Mouse (Mus musculus) heart, embryonic 11.5 days (tissue): Measurements from ENCODE around the gene Pdp2. TPM values are rescaled to one million over a fixed set of nuclear protein-coding genes. Genes with fewer than 3 reads are reported as not detected.

Experiments used
- ATAC-seq: fragments of 200-750 bp; cut with Nextera tagmentation; replicated peaks from 2 replicates; pipeline ENCODE4 v1.8.0; 2017; ENCODE audit warnings: moderate library complexity; ENCODE audit not compliant: insufficient number of reproducible peaks, low FRiP score, low TSS enrichment
- H3K27ac ChIP-seq: fragments of 300-500 bp; sonication (generic); 2 replicates; pipeline ENCODE4 v1.5.1; 2014; ENCODE audit warnings: mild to moderate bottlenecking, low read depth, low read length
- H3K27me3 ChIP-seq: fragments of 300-500 bp; sonication (generic); 2 replicates; pipeline ENCODE4 v1.6.1; 2014; ENCODE audit warnings: mild to moderate bottlenecking, low read length, mixed read lengths; ENCODE audit not compliant: control insufficient read depth, insufficient read depth
- H3K36me3 ChIP-seq: fragments of 300-500 bp; sonication (generic); 2 replicates; pipeline ENCODE4 v1.6.1; 2014; ENCODE audit warnings: mild to moderate bottlenecking, low read length, moderate library complexity, mixed read lengths; ENCODE audit not compliant: control insufficient read depth, insufficient read depth
- H3K4me1 ChIP-seq: fragments of 300-500 bp; sonication (generic); 2 replicates; pipeline ENCODE4 v1.6.1; 2014; ENCODE audit warnings: low read length; ENCODE audit not compliant: control insufficient read depth, insufficient read depth
- H3K4me2 ChIP-seq: fragments of 300-500 bp; sonication (generic); 2 replicates; pipeline ENCODE4 v1.6.1; 2014; ENCODE audit warnings: mild to moderate bottlenecking, moderate library complexity
- H3K4me3 ChIP-seq: fragments of 300-500 bp; sonication (generic); 2 replicates; pipeline ENCODE4 v1.5.1; 2014; ENCODE audit warnings: low read depth, low read length
- H3K9ac ChIP-seq: fragments of 300-500 bp; sonication (generic); 2 replicates; pipeline ENCODE4 v1.6.1; 2014; ENCODE audit warnings: mild to moderate bottlenecking, low read depth, low read length, moderate library complexity
- H3K9me3 ChIP-seq: fragments of 300-500 bp; sonication (generic); replicated peaks from 2 replicates; pipeline ENCODE4 v1.6.1; 2016; ENCODE audit warnings: low read length; ENCODE audit not compliant: control insufficient read depth
- WGBS: fragments of 180-500 bp; shearing (Covaris S2); extraction: QIAGEN DNeasy Blood & Tissue Kit; methylation state at CpG from one replicate; pipeline ENCODE4 v1.1.7; 2014; ENCODE audit not compliant: insufficient replicate concordance; 5-methylcytosine and 5-hydroxymethylcytosine counted together
- polyA plus RNA-seq: library from polyadenylated mRNA; unstranded; fragments of >200 nt; fragmentation: Nextera tagmentation; extraction: Ambion mirVana; gene quantifications from 2 replicates; pipeline ENCODE4 v1.2.1, GENCODE M21; 2014

Pdp2 gene
- polyA plus RNA-seq, 1 experiment from 2014 or later, result 10.2 TPM

GRCm38 (mm10) chr8:104593536-104594325 lies 2.5 kb downstream of the Pdp2 start:
- peaks cover 11% of the 10 kb centered on the region; the same call in 1 of the 2 replicates for H3K36me3 ChIP-seq
- H3K27me3 ChIP-seq, result no peaks in the 10 kb centered on the region
- 93% methylated on average over 31 of the region's 31 CpGs for WGBS
- H3K4me3 ChIP-seq, result no peak overlapping the region
- no peak for ATAC-seq
- no peaks in the 10 kb centered on the region; the same call in 1 of the 2 replicates for H3K4me1 ChIP-seq
- no peak overlapping the region for H3K27ac ChIP-seq
- no peak overlapping the region for H3K9ac ChIP-seq
- no peak overlapping the region for H3K4me2 ChIP-seq
- no peaks in the 10 kb centered on the region for H3K9me3 ChIP-seq

GRCm38 (mm10) chr8:104594611-104595362 lies 3.5 kb downstream of the Pdp2 start:
- no peaks in the 10 kb centered on the region; the same call in 1 of the 2 replicates for H3K4me1 ChIP-seq
- H3K9me3 ChIP-seq, result no peaks in the 10 kb centered on the region
- no peak overlapping the region for H3K4me3 ChIP-seq
- no peak for ATAC-seq
- no peak overlapping the region for H3K27ac ChIP-seq
- H3K9ac ChIP-seq, result no peak overlapping the region
- no peaks in the 10 kb centered on the region for H3K27me3 ChIP-seq
- no peak overlapping the region for H3K4me2 ChIP-seq
- WGBS, result 93% methylated on average over 19 of the region's 19 CpGs
- H3K36me3 ChIP-seq, result peaks cover 11% of the 10 kb centered on the region; the same call in 1 of the 2 replicates

GRCm38 (mm10) chr8:104595773-104596536 lies 4.7 kb downstream of the Pdp2 start:
- Histone ChIP-seq H3K27me3 (no peaks in the 10 kb centered on the region), H3K4me2 (no peak overlapping the region)

GRCm38 (mm10) chr8:104597656-104598055 lies 6.4 kb downstream of the Pdp2 start:
- no peak overlapping the region for H3K4me2 ChIP-seq
- peaks cover 3% of the 10 kb centered on the region; the same call in 1 of the 2 replicates for H3K4me1 ChIP-seq
- peaks cover 11% of the 10 kb centered on the region; the same call in 1 of the 2 replicates for H3K36me3 ChIP-seq
- WGBS, result 80% methylated on average over 6 of the region's 6 CpGs
- no peak overlapping the region for H3K4me3 ChIP-seq
- no peak overlapping the region for H3K9ac ChIP-seq
- no peak overlapping the region for H3K27ac ChIP-seq
- ATAC-seq, result no peak
- no peaks in the 10 kb centered on the region for H3K27me3 ChIP-seq
- no peaks in the 10 kb centered on the region for H3K9me3 ChIP-seq

More at GRCm38 (mm10) chr8:104595773-104596536, 4.7 kb downstream of the Pdp2 start:
- Histone ChIP-seq H3K27ac (no peak overlapping the region), H3K9ac (no peak overlapping the region), H3K4me1 (no peaks in the 10 kb centered on the region; the same call in 1 of the 2 replicates), H3K36me3 (peaks cover 11% of the 10 kb centered on the region; the same call in 1 of the 2 replicates), H3K9me3 (no peaks in the 10 kb centered on the region), H3K4me3 (no peak overlapping the region)
- 85% methylated on average over 21 of the region's 21 CpGs for WGBS
- ATAC-seq, result no peak

- H3K4me2 ChIP-seq, result no peak overlapping the region
- no peaks in the 10 kb centered on the region for H3K27me3 ChIP-seq
- WGBS, result 63% methylated on average over 6 of the region's 6 CpGs
- no peak overlapping the region for H3K27ac ChIP-seq
- H3K36me3 ChIP-seq, result peaks cover 11% of the 10 kb centered on the region; the same call in 1 of the 2 replicates
- H3K9me3 ChIP-seq, result no peaks in the 10 kb centered on the region
- H3K4me3 ChIP-seq, result no peak overlapping the region
- no peak overlapping the region for H3K9ac ChIP-seq
- ATAC-seq, result no peak
- peaks cover 4% of the 10 kb centered on the region; the same call in 1 of the 2 replicates for H3K4me1 ChIP-seq
These were observed 7.2 kb downstream of the Pdp2 start for GRCm38 (mm10) chr8:104598496-104598895.

GRCm38 (mm10) chr8:104601386-104601785 lies 10.1 kb downstream of the Pdp2 start:
- no peaks in the 10 kb centered on the region for H3K9me3 ChIP-seq
- no peaks in the 10 kb centered on the region for H3K36me3 ChIP-seq
- peak overlapping the region; percentile 54; the same call in 1 of the 2 replicates for H3K9ac ChIP-seq
- no peaks in the 10 kb centered on the region for H3K27me3 ChIP-seq
- H3K4me1 ChIP-seq, result peaks cover 24% of the 10 kb centered on the region
- peak overlapping the region; percentile 8; the same call in 1 of the 2 replicates for H3K4me3 ChIP-seq
- WGBS, result 29% methylated on average over 7 of the region's 7 CpGs
- ATAC-seq, result no peak
- peak overlapping the region; percentile 62 for H3K4me2 ChIP-seq
- H3K27ac ChIP-seq, result no peak overlapping the region

- no peak overlapping the region for H3K27ac ChIP-seq
- H3K9me3 ChIP-seq, result no peaks in the 10 kb centered on the region
- ATAC-seq, result no peak
These were observed 10.7 kb downstream of the Pdp2 start for GRCm38 (mm10) chr8:104601941-104602371.

More at GRCm38 (mm10) chr8:104601941-104602371, 10.7 kb downstream of the Pdp2 start:
- Histone ChIP-seq H3K4me2 (peak overlapping the region; percentile 62), H3K4me1 (peaks cover 29% of the 10 kb centered on the region), H3K4me3 (peak overlapping the region; percentile 21), H3K9ac (peak overlapping the region; percentile 57), H3K27me3 (no peaks in the 10 kb centered on the region), H3K36me3 (no peaks in the 10 kb centered on the region)
- WGBS, result under 1% methylated on average over 12 of the region's 12 CpGs
